Mouse (Mus musculus): ENCODE data around the gene Adgrf5.
A peak's percentile ranks its signal among the peaks of the same experiment; 100 is the strongest.

Gene Adgrf5

DNA sequence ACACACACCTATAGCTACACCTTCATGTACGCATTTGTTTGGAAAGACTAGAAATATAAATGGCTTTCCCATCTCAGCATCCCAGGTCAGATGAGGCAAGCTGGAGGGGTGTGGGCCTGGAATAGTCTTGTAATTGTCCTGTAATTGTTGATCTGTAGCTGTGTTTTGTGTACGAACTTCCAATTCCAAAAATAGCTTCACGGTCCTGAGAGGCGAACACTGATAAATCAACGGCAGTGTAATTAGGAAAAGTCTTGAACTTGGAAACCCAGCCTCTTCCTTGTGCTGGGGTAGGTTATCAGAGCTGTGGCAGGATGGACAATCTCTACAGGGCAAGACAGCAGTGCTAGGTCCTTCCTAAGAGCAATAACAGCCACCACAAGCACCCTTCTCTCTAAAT, 18.5 kb downstream of the Adgrf5 start:
- no peak for DNase-seq (ENCODE audit: low read depth, low spot score)

DNA sequence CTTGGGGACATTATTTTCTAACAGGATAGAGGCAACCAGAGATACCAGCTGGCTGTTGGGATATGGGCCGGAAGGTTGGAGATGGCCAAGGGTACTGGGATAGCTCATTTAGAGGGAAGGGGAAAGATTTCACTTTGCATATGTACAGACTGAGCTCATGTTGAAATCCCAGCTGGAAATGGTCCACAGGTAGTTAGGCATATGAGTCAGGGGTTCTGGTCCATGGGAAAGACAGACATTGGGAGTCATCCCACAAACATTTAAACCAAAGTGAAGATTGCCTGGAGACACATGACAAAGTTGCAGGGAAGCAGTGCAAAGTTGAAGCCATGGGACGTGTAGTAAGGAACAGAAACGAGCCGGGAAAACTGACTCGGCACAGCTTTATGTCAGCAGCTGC, 26.1 kb downstream of the Adgrf5 start:
- no peak for DNase-seq (ENCODE audit: low read depth, low spot score)

DNA sequence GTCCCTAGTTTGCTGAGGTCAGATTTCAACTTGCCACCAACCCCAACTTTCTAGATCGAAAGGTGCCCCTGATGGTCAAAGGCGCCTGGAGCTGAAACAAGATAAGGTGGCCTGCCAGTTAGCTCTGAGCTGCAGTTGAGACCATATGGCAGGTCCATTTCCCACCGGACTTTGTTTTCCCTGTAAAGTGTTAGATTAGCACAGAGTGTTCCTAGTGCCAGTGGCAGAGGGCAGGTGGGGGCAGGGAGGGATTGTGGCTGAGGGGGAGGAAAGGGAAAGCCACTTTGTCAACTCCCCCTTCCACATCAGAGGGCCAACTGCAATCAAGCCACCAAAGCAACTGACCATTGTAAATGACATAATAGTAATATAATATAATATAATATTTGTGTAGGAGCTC, 26.9 kb downstream of the Adgrf5 start:
- DNase-seq (ENCODE audit: low read depth, low spot score) = no peak

DNA sequence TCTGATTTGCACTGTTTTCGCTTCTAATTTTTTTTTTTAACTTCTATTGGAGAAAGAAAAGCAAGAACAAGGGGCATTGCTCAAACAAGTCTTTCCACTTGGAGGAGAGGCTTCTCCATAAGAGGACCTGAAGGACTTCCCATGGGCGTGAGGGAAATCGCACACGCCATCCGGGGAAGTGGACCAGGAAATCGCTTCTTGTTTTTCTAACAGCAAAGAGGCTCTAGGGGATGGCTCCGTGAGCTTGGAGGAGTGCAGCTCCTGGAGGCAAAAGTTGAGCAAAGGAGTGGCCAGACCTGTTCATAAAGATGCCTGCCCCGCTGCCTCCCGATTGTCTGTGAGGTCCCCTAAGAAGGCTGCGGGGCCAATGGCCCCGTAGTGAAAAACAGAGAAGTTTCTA, 29.0 kb downstream of the Adgrf5 start:
- no peak for DNase-seq (ENCODE audit: low read depth, low spot score)

DNA sequence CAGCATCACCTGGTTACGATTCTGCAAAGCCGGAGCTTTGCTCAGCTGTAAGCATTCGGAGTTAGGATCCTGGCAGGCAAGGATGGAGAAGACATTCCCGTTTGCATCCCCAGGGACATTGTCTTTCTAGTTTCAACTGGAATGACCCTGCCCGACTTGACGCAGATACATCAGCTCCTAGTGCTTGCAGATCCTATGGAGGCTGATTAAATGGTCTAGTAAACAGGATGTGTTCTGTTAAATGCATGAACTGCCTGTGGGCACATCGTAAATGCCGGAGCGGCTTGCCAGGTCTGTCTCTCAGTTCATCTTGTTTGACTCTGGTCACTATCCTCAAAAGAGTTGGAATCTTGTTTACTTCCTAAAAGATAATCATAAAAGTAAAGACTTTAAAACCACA, 31.9 kb downstream of the Adgrf5 start:
- DNase-seq (ENCODE audit: low read depth, low spot score) = no peak

DNA sequence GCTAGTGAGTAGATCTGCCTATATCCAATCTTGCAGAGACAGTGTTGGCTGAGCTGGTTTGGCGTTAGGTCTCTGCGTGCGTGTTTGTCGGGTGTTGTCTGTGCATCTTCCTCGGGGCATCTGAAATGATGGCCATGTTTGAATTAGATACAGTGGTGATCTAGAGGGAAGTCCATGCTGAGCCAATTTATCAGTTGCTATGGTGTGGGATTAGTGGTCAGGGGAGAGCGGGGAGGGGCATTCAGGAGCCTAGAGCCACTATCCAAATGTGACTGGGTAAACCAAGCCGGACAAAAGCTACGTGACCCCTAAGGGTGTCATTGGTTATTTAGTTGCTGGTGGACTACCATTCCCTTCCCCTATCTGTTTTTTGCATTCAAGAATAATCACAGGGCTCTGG, 33.4 kb downstream of the Adgrf5 start:
- DNase-seq (ENCODE audit: low read depth, low spot score) = no peak

DNA sequence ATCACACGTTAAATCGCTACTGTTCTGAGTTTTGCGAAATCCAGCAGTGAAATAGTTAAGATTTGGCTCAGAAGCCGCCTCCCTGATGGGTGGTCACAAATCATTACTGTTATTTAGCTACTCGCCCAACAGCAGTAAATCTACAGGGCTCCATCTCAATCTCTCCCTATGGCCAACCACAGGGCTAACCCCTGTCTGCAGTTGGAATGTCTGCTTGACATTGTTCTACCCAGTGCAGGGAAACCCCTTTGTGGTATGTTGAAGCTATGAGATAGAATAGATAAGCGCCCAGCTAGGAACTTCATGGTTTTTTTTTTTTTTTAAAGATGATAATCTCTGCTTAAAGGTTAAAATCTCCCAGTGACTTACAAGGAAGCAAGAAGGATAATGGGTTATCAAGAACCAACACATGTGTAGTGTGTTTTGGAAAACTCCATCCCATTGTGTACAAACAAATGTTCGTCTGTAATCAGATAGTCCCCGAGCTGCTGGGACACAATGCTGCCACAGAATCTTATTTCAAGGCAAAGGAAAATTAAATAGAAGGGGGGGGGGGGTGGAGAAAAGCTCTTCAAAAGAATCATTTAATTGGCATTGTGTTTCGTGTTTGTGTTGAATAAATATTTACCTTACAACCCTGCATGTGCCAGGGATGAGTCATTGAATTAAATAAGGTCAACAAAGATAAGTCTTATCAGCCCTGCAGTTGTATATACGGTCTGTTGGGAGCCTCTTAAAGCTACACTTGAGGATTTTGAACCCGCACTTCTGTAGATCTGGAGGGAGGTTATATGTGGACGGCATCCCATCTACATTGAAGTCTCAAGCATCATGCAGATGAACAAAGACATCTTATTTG, 35.4 kb downstream of the Adgrf5 start:
- no peak for DNase-seq (ENCODE audit: low read depth, low spot score)

DNA sequence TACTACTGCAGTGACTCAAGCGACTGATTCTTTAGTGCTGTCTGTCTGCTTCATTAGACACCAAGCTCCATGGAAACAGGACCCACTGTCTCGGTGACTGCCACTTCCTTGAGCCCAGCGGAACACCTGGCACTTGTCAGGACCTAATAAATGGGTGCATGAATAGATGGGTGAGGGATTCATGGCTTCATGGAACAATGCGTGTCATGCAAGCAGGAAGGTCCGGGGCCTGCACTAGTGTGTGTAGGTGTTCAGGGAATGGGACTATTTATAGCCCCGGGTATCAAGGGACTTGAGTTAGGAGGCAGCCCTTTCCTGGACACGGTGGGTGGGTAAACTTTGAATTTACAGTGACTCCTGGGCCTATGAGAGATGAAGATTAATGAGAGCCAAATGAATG, 38.4 kb downstream of the Adgrf5 start:
- no peak for DNase-seq (ENCODE audit: low read depth, low spot score)

DNA sequence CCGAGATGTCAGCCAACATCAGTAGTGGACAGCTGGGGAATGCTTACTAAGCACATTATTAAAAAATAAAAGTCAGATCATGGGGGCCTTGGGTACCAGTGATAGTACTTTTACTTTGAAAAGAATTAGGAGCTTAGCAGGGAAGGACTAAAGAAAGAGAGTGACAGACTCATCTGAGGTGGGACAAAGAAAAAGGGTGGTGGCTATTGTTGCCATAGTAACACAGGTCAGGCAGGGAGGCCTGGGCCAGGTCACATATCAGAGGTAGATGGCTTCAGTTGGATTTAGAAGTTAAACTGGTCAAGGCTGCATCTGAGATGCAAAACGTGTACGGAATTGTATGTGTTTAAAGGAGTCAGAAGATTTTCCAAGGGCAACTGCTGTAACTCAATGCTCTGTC, 38.9 kb downstream of the Adgrf5 start:
- DNase-seq (ENCODE audit: low read depth, low spot score) = no peak

DNA sequence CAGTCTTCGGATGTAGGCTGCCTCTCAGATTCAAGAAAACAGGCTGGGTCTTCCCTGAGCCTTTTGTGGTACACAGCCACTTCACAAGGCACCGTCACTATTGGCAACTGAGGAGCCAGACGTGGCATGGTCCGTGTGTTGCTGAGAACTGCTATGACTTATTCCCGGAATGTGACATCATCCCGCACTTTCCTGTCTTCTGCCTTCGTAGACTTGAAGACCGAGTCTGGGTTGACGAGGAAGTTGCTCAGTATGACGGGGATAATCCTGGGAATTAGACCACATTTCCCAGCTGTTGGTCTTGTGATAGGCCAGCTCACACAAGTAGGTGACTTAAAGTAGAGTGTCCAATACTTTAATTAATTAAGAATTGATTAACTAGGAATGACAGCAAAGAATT, 40.2 kb downstream of the Adgrf5 start:
- no peak for DNase-seq (ENCODE audit: low read depth, low spot score)

DNA sequence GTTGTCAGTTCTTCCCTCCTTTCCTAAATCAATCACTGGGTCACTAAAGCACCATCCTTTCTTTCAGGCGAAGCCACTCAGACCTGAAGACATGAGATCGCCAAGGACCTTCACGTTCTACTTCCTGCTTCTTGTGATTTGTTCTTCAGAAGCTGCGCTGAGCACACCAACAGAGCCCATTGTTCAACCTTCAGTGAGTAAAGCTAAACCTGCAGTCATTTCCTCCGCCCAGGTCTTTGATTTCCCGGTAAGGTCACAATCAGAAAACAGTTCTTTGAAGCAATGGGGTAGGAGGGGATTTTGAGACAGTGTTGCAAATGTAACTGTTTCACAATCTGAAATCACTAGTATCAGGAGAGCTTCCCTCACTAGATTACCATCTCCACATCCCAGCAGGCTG, 43.6 kb downstream of the Adgrf5 start:
- no peak for DNase-seq (ENCODE audit: low read depth, low spot score)

DNA sequence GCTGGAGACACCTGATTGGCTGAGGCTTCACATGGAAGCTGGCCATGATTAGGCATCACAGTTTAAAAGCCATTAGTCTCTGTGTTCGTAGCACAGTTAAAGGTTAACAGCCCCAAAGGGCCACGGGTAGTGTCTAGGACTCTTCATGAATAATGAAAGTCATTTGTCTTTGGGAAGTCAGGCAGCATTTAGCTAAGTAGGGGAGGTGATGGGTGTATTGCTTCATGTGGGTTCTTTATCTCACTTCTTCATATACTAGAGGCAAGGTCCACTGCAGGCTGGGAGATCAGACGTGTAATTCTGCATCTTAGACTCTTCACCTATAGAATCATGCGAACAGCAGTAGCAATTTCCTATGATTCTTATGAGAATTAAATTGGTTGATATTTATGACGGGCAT, 44.2 kb downstream of the Adgrf5 start:
- no peak for DNase-seq (ENCODE audit: low read depth, low spot score)

DNA sequence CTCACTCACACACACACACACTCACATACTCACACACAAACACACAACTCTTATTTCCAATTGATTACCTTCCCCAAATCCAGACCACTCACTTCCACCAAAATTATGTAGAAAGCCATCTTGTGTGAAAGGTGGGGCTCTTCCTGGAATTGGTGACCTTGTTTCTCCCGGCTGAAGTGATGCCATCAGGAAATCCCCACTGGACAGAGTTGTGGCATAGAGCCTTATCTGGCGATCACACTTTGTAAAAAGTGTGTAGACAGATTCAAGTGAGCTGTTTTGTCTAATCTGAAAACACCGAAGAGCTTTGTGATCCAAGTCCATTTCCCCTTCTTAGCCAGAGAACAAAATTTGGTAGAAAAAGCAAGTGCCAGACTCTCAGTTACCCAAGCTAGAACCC, 46.1 kb downstream of the Adgrf5 start:
- no peak for DNase-seq (ENCODE audit: low read depth, low spot score)

DNA sequence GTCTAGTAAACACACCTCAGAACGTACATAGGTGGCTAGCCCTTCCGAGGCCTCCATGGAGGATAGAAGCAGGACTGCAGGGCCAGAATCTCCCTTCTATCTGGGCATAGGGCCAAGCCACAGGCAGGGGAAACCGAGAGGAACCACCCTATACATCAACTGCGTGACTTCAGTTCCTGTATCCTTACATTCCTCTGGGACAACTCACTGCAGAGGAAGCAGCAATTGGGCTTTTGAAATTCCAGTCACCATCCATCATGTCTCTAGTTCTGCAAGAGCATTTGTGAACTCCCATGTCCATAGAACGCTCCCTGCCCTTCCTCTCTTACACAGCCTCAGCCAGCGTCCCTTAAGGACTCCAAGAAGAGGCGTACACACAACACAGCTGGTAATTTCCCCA, 47.3 kb downstream of the Adgrf5 start:
- no peak for DNase-seq (ENCODE audit: low read depth, low spot score)

DNA sequence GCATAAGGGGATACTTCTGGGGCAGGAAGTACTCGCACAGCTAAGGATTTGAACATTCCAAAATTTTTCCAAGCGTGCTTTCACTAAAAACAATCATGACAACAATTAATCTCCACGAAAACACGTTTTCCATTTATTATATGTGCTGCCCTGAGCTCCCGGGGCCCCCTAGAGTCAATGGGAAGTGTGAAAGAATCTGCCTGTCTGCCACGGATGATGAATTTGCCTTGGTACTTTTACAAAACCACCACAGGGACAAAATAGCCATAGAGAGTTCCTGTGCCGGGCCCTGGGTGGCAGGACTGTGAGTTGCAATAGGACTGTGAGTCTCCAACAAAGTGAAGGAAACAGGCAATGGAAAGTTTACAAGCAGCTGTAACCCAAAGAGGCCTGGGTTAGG, 52.9 kb downstream of the Adgrf5 start:
- no peak for DNase-seq (ENCODE audit: low read depth, low spot score)

DNA sequence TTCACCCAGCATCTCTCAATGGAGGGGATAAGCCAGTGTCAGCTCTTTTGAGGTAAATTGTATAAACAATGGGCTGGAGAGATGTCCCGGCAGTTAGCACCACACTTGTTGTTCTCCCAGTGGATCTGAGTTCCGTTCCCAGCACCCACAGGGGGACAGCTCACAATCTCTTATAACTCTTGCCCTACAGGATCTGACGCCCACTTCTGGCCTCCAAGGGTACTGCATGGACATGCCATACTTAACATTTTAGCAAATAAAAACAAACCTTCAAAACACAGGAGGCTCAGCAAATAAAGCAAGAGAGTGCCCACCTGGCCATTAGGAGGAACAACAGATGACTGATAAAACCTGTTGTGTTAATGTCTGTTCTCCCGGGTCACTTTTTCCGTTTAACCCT, 59.0 kb downstream of the Adgrf5 start:
- no peak for DNase-seq (ENCODE audit: low read depth, low spot score)

DNA sequence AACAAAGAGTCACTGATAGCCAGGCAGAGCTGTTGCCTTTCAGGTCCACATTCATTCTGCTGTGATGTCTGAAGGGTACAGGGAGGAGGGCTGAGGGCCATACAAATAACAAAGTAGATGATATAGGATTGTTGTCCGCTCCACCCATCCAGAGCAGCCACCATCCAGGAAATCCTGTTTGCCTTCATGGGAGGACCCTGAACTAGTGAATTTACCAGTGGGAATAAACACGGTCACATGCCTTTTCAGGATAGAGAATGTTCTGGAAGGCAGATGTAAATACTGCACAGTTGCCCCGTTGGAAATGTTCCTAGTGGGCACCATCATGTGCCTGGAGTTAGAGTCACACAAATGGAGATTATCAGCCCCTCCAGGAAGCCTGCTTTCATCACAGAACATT, 60.1 kb downstream of the Adgrf5 start:
- no peak for DNase-seq (ENCODE audit: low read depth, low spot score)

DNA sequence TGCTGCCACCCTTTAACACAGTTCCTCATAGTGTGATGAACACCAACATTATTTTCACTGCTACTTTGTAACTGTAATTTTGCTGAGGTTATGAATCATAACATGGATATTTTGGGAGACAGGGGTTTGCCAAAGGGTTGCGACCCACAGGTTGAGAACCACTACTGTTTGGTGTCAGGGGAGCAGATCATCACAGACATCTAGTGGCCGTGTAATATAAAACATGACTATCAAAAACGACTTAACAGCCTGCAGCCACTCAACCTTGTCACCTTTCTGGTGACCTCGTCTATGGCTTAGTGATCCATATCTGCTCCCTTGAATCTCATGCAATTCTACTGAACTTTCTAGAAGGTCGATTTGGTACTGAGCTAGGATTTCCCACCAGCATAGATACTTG, 63.7 kb downstream of the Adgrf5 start:
- DNase-seq (ENCODE audit: low read depth, low spot score) = no peak

DNA sequence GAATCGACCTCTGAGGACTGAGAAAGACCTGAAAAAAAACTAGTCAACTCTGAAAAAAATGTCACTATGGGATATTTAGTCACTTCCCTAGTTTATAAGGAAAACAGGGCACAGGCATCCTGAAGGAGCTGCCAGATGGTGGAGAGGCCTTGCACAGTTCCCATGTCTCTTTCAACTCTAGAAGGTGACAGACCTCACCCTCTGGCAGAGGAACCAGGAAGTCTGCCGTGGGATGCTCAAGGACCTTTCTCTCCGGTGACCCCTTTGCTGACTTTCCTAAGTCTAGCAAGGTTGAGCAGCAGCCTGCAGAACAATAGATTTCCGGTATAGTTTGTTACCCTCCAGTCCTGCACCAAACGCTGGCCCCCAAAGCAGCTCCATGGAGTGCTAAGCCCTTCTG, 71.4 kb downstream of the Adgrf5 start:
- no peak for DNase-seq (ENCODE audit: low read depth, low spot score)

DNA sequence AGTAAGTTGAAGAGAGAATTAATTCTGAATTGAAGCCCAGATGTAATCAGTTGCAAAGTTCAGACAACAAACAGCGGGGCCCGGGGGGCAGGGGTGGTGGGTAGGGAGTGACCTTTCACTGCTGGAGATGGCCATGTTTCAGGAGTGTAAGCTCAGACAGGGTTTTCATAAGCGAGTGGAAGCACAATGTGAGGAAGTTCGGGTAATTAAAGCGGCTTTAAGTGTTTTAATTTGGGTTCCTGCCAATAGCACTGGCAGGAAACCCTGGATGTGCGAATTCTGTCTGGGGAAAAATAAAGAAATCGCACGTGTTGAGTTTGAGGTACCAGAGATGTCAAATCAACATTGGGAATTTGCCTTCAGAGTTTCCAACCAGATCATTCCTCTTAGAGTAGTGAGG, 74.2 kb downstream of the Adgrf5 start:
- no peak for DNase-seq (ENCODE audit: low read depth, low spot score)

DNA sequence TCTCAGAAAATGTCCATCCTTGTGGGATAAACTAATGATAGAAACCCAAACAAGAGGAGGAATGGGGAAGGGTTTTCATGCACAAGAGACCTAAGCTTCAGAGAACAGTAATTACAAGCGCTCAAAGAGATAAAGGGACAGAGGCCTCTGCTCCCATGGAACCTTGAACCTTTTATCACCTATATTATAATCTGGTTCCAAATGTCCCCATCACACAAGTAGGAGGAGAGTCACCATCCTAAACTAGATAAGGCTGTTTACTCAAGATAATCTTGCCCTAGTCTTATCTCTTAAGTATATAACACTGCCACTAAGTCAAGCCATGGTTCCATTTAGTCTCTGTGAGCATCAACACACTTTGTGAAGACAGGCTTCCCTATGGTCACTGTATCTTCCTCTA, 91.0 kb downstream of the Adgrf5 start:
- no peak for DNase-seq (ENCODE audit: low read depth, low spot score)

DNA sequence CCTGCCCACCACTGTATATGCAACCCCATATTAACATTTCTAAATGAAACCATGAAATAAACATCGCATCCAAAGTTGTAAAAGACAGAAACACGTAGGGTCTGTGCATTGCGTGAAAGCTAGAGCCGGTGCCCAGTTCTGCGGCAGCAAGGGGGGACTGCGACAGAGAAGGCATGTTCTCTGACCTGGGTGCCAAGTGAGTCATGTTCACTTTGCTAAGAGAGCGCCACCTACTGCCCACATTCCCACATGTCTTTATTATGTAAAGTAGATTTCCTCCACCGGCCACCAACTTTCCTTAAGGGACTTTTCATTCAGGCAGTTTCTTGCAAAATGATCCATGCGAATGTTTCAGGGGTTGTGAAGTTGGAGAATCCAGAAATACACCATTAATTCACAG, 98.3 kb downstream of the Adgrf5 start:
- peak; percentile 34 for DNase-seq (ENCODE audit: low read depth, low spot score)

DNA sequence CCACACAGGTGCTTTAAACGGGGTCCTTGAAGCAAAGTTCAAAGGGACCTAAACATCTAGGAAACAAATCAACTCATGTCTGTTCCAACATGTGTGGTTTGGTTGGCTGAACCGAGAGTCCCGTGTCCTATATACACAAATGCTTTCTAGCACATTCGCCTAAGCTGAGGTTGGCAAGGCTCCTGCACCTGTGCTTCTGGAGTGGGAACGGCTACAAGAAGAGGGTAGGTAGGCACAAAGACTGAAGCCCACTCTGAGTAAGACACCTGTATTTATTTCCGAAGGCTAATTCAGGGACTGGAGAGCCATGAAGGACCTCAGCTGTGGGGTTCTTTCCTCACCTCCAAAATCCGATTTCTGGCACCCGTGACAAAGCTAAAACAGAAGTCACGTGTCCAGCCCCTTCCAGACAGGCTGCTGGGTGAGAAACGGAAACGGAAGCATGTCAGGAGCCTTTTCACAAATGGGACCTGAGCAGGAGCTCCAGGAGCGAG, 99.5 kb downstream of the Adgrf5 start:
- DNase-seq (ENCODE audit: low read depth, low spot score) = no peak
